ENCODE assay signal across 11 mouse cellular contexts in the genomic region with DNA sequence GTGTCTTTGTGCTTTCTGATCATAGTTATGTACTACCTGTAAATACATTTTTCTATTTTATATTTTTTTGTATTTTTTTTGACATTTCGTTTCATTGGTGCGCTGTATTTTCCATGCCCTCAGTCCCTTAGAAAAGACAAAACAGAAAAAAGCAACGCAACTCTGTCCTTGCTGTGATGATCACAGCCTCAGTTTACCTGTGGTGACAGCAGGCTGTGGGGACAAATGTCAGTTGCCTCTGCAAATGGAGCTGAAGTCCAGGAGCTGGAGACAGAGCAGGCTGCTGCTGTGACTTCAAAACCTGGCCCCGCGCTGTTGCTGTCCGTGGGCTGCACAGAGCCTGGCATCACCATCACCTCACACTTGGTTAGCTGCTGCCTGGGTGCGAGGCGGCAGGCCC. TPM values are rescaled to one million over a fixed set of nuclear protein-coding genes. Genes with fewer than 3 reads are reported as not detected.
DNase-seq lines count a peak whose midpoint lies in the region; ATAC-seq lines count a peak whose summit lies in the region.
"Had no signal": no experiment of that assay in that cellular context is flagged by ENCODE, and none has a peak within 500 bp of the region (broad histone marks: within the 10 kb centered on the region; RNA-seq: fewer than 3 reads in every experiment).

A gene (minus strand): TSS at position 101 of the 400 bp plus-strand sequence.

- no peak for DNase-seq in heart, embryonic 10.5 days (ENCODE audit: low spot score)
- no peak for DNase-seq in heart, adult 8-10 months (ENCODE audit: low spot score)
- no peak for DNase-seq in neural tube, embryonic 11.5 days (ENCODE audit: low spot score)
- DNase-seq in neural tube, embryonic 10.5 days (ENCODE audit: extremely low spot score, low spot score), result no peak
- DNase-seq in spleen, postnatal 14 days (ENCODE audit: low spot score in 2 of 2), result no peak
- DNase-seq in retina, embryonic 14.5 days (ENCODE audit: low spot score), result no peak
- DNase-seq: gastrocnemius, postnatal 10 days; lung, postnatal 4 days had no signal

- no peaks in the 10 kb centered on the region for H3K9me3 ChIP-seq in heart, embryonic 10.5 days
- H3K9me3 ChIP-seq in neural tube, embryonic 11.5 days (ENCODE audit: control insufficient read depth, low read length), result no peaks in the 10 kb centered on the region
- no peaks in the 10 kb centered on the region for H3K9me3 ChIP-seq in limb, embryonic 15.5 days
- no peaks in the 10 kb centered on the region for H3K9me3 ChIP-seq in stomach, embryonic 16.5 days (replicated peaks; ENCODE audit: control insufficient read depth, low read length)

- H3K36me3 ChIP-seq in heart, embryonic 10.5 days, result peaks cover 84% of the 10 kb centered on the region
- peaks cover 21% of the 10 kb centered on the region for H3K36me3 ChIP-seq in neural tube, embryonic 11.5 days (ENCODE audit: control insufficient read depth, insufficient read depth, low read length)
- peaks cover 67% of the 10 kb centered on the region for H3K36me3 ChIP-seq in limb, embryonic 15.5 days
- peaks cover 32% of the 10 kb centered on the region; the same call in 1 of the 2 replicates for H3K36me3 ChIP-seq in stomach, embryonic 16.5 days (ENCODE audit: control insufficient read depth, insufficient read depth, low read length)

- ATAC-seq in neural tube, embryonic 11.5 days (ENCODE audit: insufficient read depth, low FRiP score, low TSS enrichment), result no peak
- no peak for ATAC-seq in limb, embryonic 15.5 days (ENCODE audit: insufficient number of reproducible peaks, low FRiP score, low TSS enrichment, low read depth)
- no peak for ATAC-seq in stomach, embryonic 16.5 days (ENCODE audit: insufficient read depth, low FRiP score)

- 95% methylated on average over 8 of the region's 8 CpGs for WGBS in heart, embryonic 10.5 days
- 94% methylated on average over 8 of the region's 8 CpGs for WGBS in neural tube, embryonic 11.5 days
- 96% methylated on average over 8 of the region's 8 CpGs for WGBS in limb, embryonic 15.5 days
- 96% methylated on average over 8 of the region's 8 CpGs for WGBS in stomach, embryonic 16.5 days

- H3K4me2 ChIP-seq in neural tube, embryonic 11.5 days (ENCODE audit: low read depth), result no peak within 1 kb of the TSS
- H3K4me2 ChIP-seq in limb, embryonic 15.5 days, result no peak within 1 kb of the TSS
- no peak within 1 kb of the TSS for H3K4me2 ChIP-seq in stomach, embryonic 16.5 days (ENCODE audit: low read depth, low read length)

- no peak within 1 kb of the TSS for H3K4me3 ChIP-seq in heart, embryonic 10.5 days
- no peak within 1 kb of the TSS for H3K4me3 ChIP-seq in neural tube, embryonic 11.5 days (ENCODE audit: low read depth, low read length)
- H3K4me3 ChIP-seq in limb, embryonic 15.5 days, result no peak within 1 kb of the TSS
- no peak within 1 kb of the TSS for H3K4me3 ChIP-seq in stomach, embryonic 16.5 days (replicated peaks; ENCODE audit: low read length)

- H3K9ac ChIP-seq in neural tube, embryonic 11.5 days (ENCODE audit: low read length), result no peak within 1 kb of the TSS
- no peak within 1 kb of the TSS for H3K9ac ChIP-seq in limb, embryonic 15.5 days
- no peak within 1 kb of the TSS for H3K9ac ChIP-seq in stomach, embryonic 16.5 days (ENCODE audit: low read length)

- no peaks in the 10 kb centered on the region for H3K27me3 ChIP-seq in heart, embryonic 10.5 days (ENCODE audit: insufficient read depth, poor library complexity, severe bottlenecking)
- no peaks in the 10 kb centered on the region for H3K27me3 ChIP-seq in neural tube, embryonic 11.5 days (ENCODE audit: control insufficient read depth, insufficient read depth, low read length)
- no peaks in the 10 kb centered on the region for H3K27me3 ChIP-seq in limb, embryonic 15.5 days
- H3K27me3 ChIP-seq in stomach, embryonic 16.5 days (ENCODE audit: control insufficient read depth, insufficient read depth, low read length), result no peaks in the 10 kb centered on the region

- peaks cover 11% of the 10 kb centered on the region for H3K4me1 ChIP-seq in heart, embryonic 10.5 days
- H3K4me1 ChIP-seq in neural tube, embryonic 11.5 days (ENCODE audit: control insufficient read depth, insufficient read depth, low read length), result no peaks in the 10 kb centered on the region
- no peaks in the 10 kb centered on the region for H3K4me1 ChIP-seq in limb, embryonic 15.5 days
- no peaks in the 10 kb centered on the region for H3K4me1 ChIP-seq in stomach, embryonic 16.5 days (ENCODE audit: control insufficient read depth, insufficient read depth, low read length)

- H3K27ac ChIP-seq in heart, embryonic 10.5 days, result no peak within 1 kb of the TSS
- H3K27ac ChIP-seq in neural tube, embryonic 11.5 days (ENCODE audit: low read depth, low read length), result no peak within 1 kb of the TSS
- no peak within 1 kb of the TSS for H3K27ac ChIP-seq in limb, embryonic 15.5 days
- H3K27ac ChIP-seq in stomach, embryonic 16.5 days (ENCODE audit: low read length), result no peak within 1 kb of the TSS

RNA-seq across cellular contexts. Expression of the gene that starts here (rescaled TPM):
- 13.7 and 15.7 TPM in 2 replicates for polyA plus RNA-seq in heart, embryonic 10.5 days (2016; fragmentation: Nextera tagmentation; extraction: Ambion mirVana)
- total RNA-seq in heart, adult 8-10 months (2022), result not detected
- 27.2 and 29.5 TPM in 2 replicates for polyA plus RNA-seq in neural tube, embryonic 11.5 days (2014; fragmentation: Nextera tagmentation; extraction: Ambion mirVana)
- 36.8 and 48.3 TPM in 2 replicates for polyA plus RNA-seq in limb, embryonic 15.5 days (2015; fragmentation: Nextera tagmentation; extraction: Ambion mirVana)
- 20.2 and 27.8 TPM in 2 replicates for polyA plus RNA-seq in stomach, embryonic 16.5 days (2015; fragmentation: Nextera tagmentation; extraction: Ambion mirVana)
- total RNA-seq: gastrocnemius, postnatal 10 days had no signal
- polyA plus RNA-seq: cortical plate, adult 2 months had no signal
